Mouse (Mus musculus) heart, adult 2 months (tissue): Measurements from ENCODE around the gene Plekha5. TPM values are rescaled to one million over a fixed set of nuclear protein-coding genes. Genes with fewer than 3 reads are reported as not detected.
A peak's percentile ranks its signal among the peaks of the same experiment; 100 is the strongest.

Source experiments
- DNase-seq, 2 experiments: peaks; one replicate each; pipeline ENCODE4 v3.0.0; 2021
- H3K27ac ChIP-seq: fragments of 200-600 bp; 2 replicates; pipeline ENCODE4 v1.8.1; 2022
- H3K27me3 ChIP-seq: fragments of 200-500 bp; 2 replicates; pipeline ENCODE4 v1.6.1; 2012; ENCODE audit warnings: mild to moderate bottlenecking, low read length, inconsistent platforms, mixed read lengths; ENCODE audit not compliant: control insufficient read depth, insufficient read depth
- H3K36me3 ChIP-seq: fragments of 200-500 bp; 2 replicates; pipeline ENCODE4 v1.6.1; 2012; ENCODE audit warnings: low read length, inconsistent platforms; ENCODE audit not compliant: control insufficient read depth, insufficient read depth
- H3K4me1 ChIP-seq: fragments of 200-500 bp; 2 replicates; pipeline ENCODE4 v1.6.1; 2011; ENCODE audit warnings: low read length; ENCODE audit not compliant: control insufficient read depth, insufficient read depth
- H3K4me3 ChIP-seq: fragments of 200-600 bp; 2 replicates; pipeline ENCODE4 v1.8.1; 2022
- H3K79me2 ChIP-seq: fragments of 200-500 bp; replicated peaks from 2 replicates; pipeline ENCODE4 v1.6.1; 2012; ENCODE audit warnings: mild to moderate bottlenecking, inconsistent platforms, low read length, moderate library complexity, mixed read lengths; ENCODE audit not compliant: control insufficient read depth, insufficient read depth
- H3K9ac ChIP-seq: fragments of 200-500 bp; 2 replicates; pipeline ENCODE4 v1.6.1; 2012; ENCODE audit warnings: low read depth, mild to moderate bottlenecking, control low read depth, inconsistent platforms, low read length, mixed read lengths
- CTCF ChIP-seq: fragments of 200-600 bp; IDR thresholded peaks from 2 replicates; pipeline ENCODE4 v1.8.1; 2022; ENCODE audit warnings: antibody characterized with exemption, mild to moderate bottlenecking, moderate library complexity
- EP300 ChIP-seq: fragments of 200-500 bp; IDR thresholded peaks from 2 replicates; pipeline ENCODE4 v1.6.1; 2011; ENCODE audit warnings: low read depth, low read length, control low read depth; ENCODE audit not compliant: insufficient read depth
- POLR2A ChIP-seq: fragments of 200-500 bp; IDR thresholded peaks from 2 replicates; pipeline ENCODE4 v1.6.1; 2011; ENCODE audit warnings: mild to moderate bottlenecking, low read depth, low read length, control low read depth; ENCODE audit not compliant: insufficient read depth
- WGBS: fragments of 180-500 bp; shearing (Covaris S2); methylation state at CpG from one replicate; pipeline ENCODE4 v1.1.7; 2018; 5-methylcytosine and 5-hydroxymethylcytosine counted together
- intact Hi-C: fragments of 180-260 bp; cut with DNase I; formaldehyde crosslinking; loops from one replicate; pipeline ENCODE4 v1.15.1; 2025
- polyA plus RNA-seq: library from polyadenylated mRNA; depleted of rRNA; stranded (reverse); fragments of >200 nt; gene quantifications from 2 replicates; pipeline ENCODE4 v1.2.3, GENCODE M21; 2012
- total RNA-seq, 2 experiments: library from RNA; stranded (reverse); gene quantifications; 2 replicates each; pipeline ENCODE4 v1.2.3; 2021

The Plekha5 gene
- total and polyA plus RNA-seq, 3 experiments: 19.6 to 26.0 (median 24.9) TPM

GRCm38 (mm10) chr6:140605732-140606131 is 181.9 kb downstream of the Plekha5 start:
- Histone ChIP-seq H3K79me2 (no peaks in the 10 kb centered on the region), H3K4me3 (no peak overlapping the region), H3K27ac (no peak overlapping the region), H3K36me3 (no peaks in the 10 kb centered on the region), H3K9ac (no peak overlapping the region), H3K4me1 (no peaks in the 10 kb centered on the region), H3K27me3 (no peaks in the 10 kb centered on the region)
- WGBS: 71% methylated on average over 3 of the region's 3 CpGs
- DNase-seq: no peak
- intact Hi-C loops: no loop called here
- TF ChIP-seq POLR2A: no peak
- no peak for TF ChIP-seq EP300
- TF ChIP-seq CTCF: no peak

GRCm38 (mm10) chr6:140606534-140606933 is 182.7 kb downstream of the Plekha5 start:
- Histone ChIP-seq H3K27me3 (no peaks in the 10 kb centered on the region), H3K4me1 (no peaks in the 10 kb centered on the region), H3K79me2 (no peaks in the 10 kb centered on the region), H3K4me3 (no peak overlapping the region), H3K27ac (no peak overlapping the region), H3K36me3 (no peaks in the 10 kb centered on the region), H3K9ac (no peak overlapping the region)
- DNase-seq: no peak
- TF ChIP-seq POLR2A (no peak), EP300 (no peak), CTCF (no peak)
- WGBS: 85% methylated on average over 10 of the region's 10 CpGs
- intact Hi-C loops: no loop called here

GRCm38 (mm10) chr6:140608666-140609065 is 184.8 kb downstream of the Plekha5 start:
- DNase-seq: no peak
- Histone ChIP-seq H3K36me3 (no peaks in the 10 kb centered on the region), H3K4me1 (no peaks in the 10 kb centered on the region), H3K27me3 (no peaks in the 10 kb centered on the region), H3K79me2 (no peaks in the 10 kb centered on the region), H3K9ac (no peak overlapping the region), H3K4me3 (no peak overlapping the region), H3K27ac (no peak overlapping the region)
- WGBS: 94% methylated on average over 6 of the region's 6 CpGs
- intact Hi-C loops: no loop called here
- TF ChIP-seq CTCF (no peak), POLR2A (no peak), EP300 (no peak)

- intact Hi-C loops: no loop called here
- H3K27me3 ChIP-seq: no peaks in the 10 kb centered on the region
- TF ChIP-seq EP300: no peak
- TF ChIP-seq POLR2A: no peak
- TF ChIP-seq CTCF: no peak
- no peaks in the 10 kb centered on the region for H3K36me3 ChIP-seq
- no peak overlapping the region for H3K4me3 ChIP-seq
- H3K4me1 ChIP-seq: no peaks in the 10 kb centered on the region
- H3K9ac ChIP-seq: no peak overlapping the region
- H3K27ac ChIP-seq: no peak overlapping the region
- no peaks in the 10 kb centered on the region for H3K79me2 ChIP-seq
- 85% methylated on average over 4 of the region's 4 CpGs for WGBS
- DNase-seq: no peak
These were observed 185.7 kb downstream of the Plekha5 start for GRCm38 (mm10) chr6:140609533-140609932.

GRCm38 (mm10) chr6:140610117-140610516 is 186.3 kb downstream of the Plekha5 start:
- intact Hi-C loops: no loop called here

GRCm38 (mm10) chr6:140611282-140611681 is 187.4 kb downstream of the Plekha5 start:
- Histone ChIP-seq H3K79me2 (no peaks in the 10 kb centered on the region), H3K27me3 (no peaks in the 10 kb centered on the region), H3K4me1 (no peaks in the 10 kb centered on the region), H3K27ac (peak overlapping the region; percentile 2; the same call in 1 of the 2 replicates), H3K36me3 (no peaks in the 10 kb centered on the region), H3K4me3 (no peak overlapping the region), H3K9ac (no peak overlapping the region)
- DNase-seq: no peak
- intact Hi-C loops: no loop called here
- 43% methylated on average over 4 of the region's 4 CpGs for WGBS
- TF ChIP-seq POLR2A: no peak
- no peak for TF ChIP-seq EP300
- no peak for TF ChIP-seq CTCF

More at GRCm38 (mm10) chr6:140610117-140610516, 186.3 kb downstream of the Plekha5 start:
- H3K4me1 ChIP-seq: no peaks in the 10 kb centered on the region
- H3K4me3 ChIP-seq: no peak overlapping the region
- no peaks in the 10 kb centered on the region for H3K27me3 ChIP-seq
- WGBS: 74% methylated on average over 5 of the region's 5 CpGs
- no peak for DNase-seq
- H3K36me3 ChIP-seq: no peaks in the 10 kb centered on the region
- no peaks in the 10 kb centered on the region for H3K79me2 ChIP-seq
- H3K9ac ChIP-seq: no peak overlapping the region
- TF ChIP-seq POLR2A (no peak), EP300 (no peak), CTCF (no peak)
- H3K27ac ChIP-seq: no peak overlapping the region
